Mouse (Mus musculus): ENCODE results near the gene Bglap. TPM values are rescaled to one million over a fixed set of nuclear protein-coding genes. Genes with fewer than 3 reads are reported as not detected.

The Bglap gene
- total RNA-seq, 2 experiments from 2014 or later: 2.5 to 2.8 TPM

- no peak for DNase-seq (ENCODE audit: low spot score in 2 of 2)
Measured at GRCm38 (mm10) chr3:88354396-88355165, 29.7 kb downstream of the Bglap start.

DNA sequence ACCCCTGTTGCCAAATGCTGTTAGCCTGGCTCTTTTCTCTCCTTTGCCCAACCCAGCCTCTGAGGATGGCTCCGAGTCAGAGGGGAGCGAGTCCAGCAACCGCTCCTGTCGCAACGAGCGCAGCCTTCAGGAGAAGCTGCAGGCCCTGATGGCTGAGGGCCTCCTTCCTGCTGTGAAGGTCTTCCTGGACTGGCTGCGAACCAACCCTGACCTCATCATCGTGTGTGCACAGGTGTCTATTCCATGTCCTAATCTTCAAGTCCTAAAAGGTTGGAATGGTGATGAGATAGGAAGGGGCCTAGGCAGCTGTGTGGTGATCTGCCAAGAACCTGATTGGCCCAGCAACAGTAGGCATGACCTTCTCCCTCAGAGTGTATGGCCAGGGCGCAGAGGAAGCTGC lies 31.4 kb downstream of the Bglap start:
- no peak for DNase-seq (ENCODE audit: low spot score in 2 of 2)

DNA sequence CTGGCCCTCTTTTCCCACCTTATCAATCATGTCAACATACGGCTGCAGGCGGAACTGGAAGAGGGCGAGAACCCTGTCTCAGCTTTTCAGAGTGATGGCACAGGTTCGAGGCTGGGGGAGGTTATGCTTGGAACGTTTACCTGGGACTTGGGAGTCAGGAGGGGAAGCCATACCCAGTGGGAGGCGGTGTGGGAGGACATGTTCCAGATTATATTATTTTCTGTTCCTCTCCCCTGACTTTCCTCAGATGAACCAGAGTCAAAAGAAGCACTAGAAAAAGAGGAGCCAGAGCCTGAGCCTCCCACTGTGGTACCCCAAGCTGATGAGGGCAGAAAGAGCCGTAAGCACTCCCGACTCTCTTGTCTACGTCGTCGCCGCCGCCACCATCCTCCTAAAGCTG lies 33.5 kb downstream of the Bglap start:
- no peak for DNase-seq (ENCODE audit: low spot score in 2 of 2)

GRCm38 (mm10) chr3:88339006-88339405 lies 45.3 kb downstream of the Bglap start:
- DNase-seq (ENCODE audit: low spot score in 2 of 2): no peak

DNA sequence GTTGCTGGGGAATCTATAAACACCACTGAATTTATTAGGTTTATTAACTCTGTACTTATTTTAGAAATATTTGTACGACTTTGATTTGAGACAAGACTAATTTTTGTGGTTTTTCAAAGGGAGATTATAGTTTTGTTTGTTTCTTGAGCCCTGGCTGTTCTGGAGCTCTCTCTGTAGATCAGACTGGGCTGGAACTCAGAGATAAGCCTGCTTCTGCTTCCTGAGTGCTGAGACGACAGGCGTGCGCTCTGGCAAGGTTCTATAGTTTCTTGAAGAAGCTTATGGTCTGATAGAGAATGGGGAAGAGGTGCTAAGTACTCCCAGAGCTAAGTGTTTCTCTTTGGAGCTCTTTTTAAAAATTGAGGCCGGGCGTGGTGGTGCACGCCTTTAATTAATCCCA lies 45.9 kb downstream of the Bglap start:
- no peak for DNase-seq (ENCODE audit: low spot score in 2 of 2)

- no peak for DNase-seq (ENCODE audit: low spot score in 2 of 2)
Measured at GRCm38 (mm10) chr3:88337367-88338020, 46.8 kb downstream of the Bglap start.

GRCm38 (mm10) chr3:88336058-88337013 lies 47.9 kb downstream of the Bglap start, which contains the start of the genes Tmem79 and Smg5:
Tmem79 (minus strand) TSS chr3:88336148.
Smg5 (plus strand) TSS chr3:88336260.
- peak; percentile 90 to 91 for DNase-seq (ENCODE audit: low spot score in 2 of 2)

DNA sequence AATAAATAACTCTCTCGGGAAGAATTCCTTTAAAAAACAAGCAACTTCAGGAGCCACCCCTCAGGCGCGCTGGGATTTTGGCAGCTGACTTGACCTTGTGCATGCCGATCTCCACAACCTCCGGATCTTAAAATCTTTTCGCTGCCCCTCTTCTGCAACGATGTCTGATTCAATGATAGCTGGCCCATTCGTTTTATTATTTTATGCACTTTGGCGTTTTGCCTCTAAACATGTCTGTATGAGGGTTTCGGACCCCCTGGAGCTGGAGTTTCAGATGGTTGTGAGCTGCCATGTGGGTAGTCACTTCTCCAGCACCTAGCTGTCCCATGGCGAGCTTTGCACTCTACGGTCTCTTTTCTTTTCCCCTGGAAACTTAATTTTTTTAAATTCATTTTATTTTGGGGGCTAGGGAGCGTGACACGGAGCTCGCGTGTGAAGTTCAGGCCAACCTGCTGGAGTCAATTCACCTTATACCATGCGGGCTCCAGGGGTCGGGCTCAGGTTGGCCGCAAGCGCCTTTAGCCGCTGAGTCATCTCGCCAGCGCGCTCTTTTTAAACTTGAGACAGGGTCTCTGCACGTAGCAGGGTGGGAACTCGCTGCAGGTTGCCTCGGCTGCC lies 48.7 kb downstream of the Bglap start:
- no peak for DNase-seq (ENCODE audit: low spot score in 2 of 2)

GRCm38 (mm10) chr3:88334902-88335435 lies 49.3 kb downstream of the Bglap start:
- no peak for DNase-seq (ENCODE audit: low spot score in 2 of 2)

DNA sequence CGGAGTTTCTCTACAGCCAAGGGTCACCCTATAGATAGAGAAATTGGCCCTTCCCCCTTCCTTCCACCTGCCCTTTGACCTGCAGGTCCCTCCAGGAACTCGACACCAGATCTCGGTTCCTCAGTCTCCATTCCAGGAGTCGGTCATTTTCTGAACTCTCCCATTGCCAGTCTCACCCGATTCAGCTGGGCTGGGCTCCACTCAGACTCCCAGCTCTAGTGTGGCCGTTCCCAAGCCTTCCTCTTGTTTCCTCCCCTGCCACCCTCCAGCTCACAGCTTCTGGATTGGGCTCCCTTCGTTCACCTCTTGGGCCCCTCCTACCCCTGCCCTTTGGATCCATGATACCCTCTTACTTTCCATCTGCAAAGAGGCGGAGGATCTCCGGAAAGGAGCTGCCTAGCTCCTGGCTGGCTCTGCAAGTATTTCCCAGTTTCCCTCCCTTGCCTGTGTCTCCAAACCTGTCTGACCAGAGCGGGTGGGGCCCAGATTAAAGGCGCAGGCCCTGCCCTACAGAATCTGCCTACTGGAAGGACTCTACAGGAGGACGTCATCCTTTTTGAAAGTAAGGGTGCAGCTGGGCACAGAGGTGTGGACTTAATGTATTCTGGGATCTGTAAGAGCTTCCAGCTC lies 50.1 kb downstream of the Bglap start:
- DNase-seq (ENCODE audit: low spot score in 2 of 2): no peak

Other genes with a start within 250 kb of the Bglap start
- 10 to 100 TPM; 90.0 to 92.1 TPM for gene Mef2d, start 242.1 kb downstream of the Bglap start, total RNA-seq (2021)
- gene Rhbg, start 129.8 kb downstream of the Bglap start, total RNA-seq (2021): 1 to 10 TPM; 2.2 to 3.8 TPM
- 1 to 10 TPM in 1 of 2 experiments, under 1 TPM in 1; 0.65 to 1.4 TPM for gene Gm38392, start 97.3 kb downstream of the Bglap start, total RNA-seq (2021)
- gene Tsacc, start 87.5 kb downstream of the Bglap start, total RNA-seq (2021): 10 to 100 TPM in 1 of 2 experiments, 1 to 10 TPM in 1; 8.0 to 11.0 TPM
- gene Cct3, start 87.3 kb downstream of the Bglap start, total RNA-seq (2021): 100 to 1,000 TPM; 272 to 299 TPM
- 100 to 1,000 TPM; 163 to 166 TPM for gene Glmp, start 59.4 kb downstream of the Bglap start, total RNA-seq (2021)
- 1 to 10 TPM; 3.5 to 3.7 TPM for gene Tmem79, start 48.3 kb downstream of the Bglap start, total RNA-seq (2021)
- gene Smg5, start 48.2 kb downstream of the Bglap start, total RNA-seq (2021): 10 to 100 TPM; 68.2 to 69.0 TPM
- gene Paqr6, start 19.9 kb downstream of the Bglap start, total RNA-seq (2021): 1 to 10 TPM; 4.9 to 6.4 TPM
- gene Bglap3, start 11.7 kb downstream of the Bglap start, total RNA-seq (2021): 1 to 10 TPM in 1 of 2 experiments, under 1 TPM in 1; 0.93 to 1.1 TPM
- gene Bglap2, start 5.8 kb downstream of the Bglap start, total RNA-seq (2021): not detected
- 10 to 100 TPM; 78.8 to 79.0 TPM for gene Pmf1, start 25.9 kb upstream of the Bglap start, total RNA-seq (2021)
- 10 to 100 TPM; 34.9 to 35.7 TPM for gene Slc25a44, start 40.7 kb upstream of the Bglap start, total RNA-seq (2021)
- 10 to 100 TPM; 11.5 to 15.5 TPM for gene Sema4a, start 76.7 kb upstream of the Bglap start, total RNA-seq (2021)
- 100 to 1,000 TPM; 109 to 113 TPM for gene Lmna, start 125.5 kb upstream of the Bglap start, total RNA-seq (2021)
- gene Mex3a, start 147.9 kb upstream of the Bglap start, total RNA-seq (2021): 10 to 100 TPM; 11.2 to 16.1 TPM
- gene Rab25, start 163.8 kb upstream of the Bglap start, total RNA-seq (2021): 1 to 10 TPM in 1 of 2 experiments, under 1 TPM in 1; 0.54 to 3.9 TPM
- 100 to 1,000 TPM; 108 to 113 TPM for gene Lamtor2, start 168.6 kb upstream of the Bglap start, total RNA-seq (2021)
- 10 to 100 TPM; 52.6 to 62.6 TPM for gene Ubqln4, start 169.3 kb upstream of the Bglap start, total RNA-seq (2021)
- gene Ssr2, start 191.4 kb upstream of the Bglap start, total RNA-seq (2021): 100 to 1,000 TPM; 240 to 260 TPM
- gene Arhgef2, start 221.5 kb upstream of the Bglap start, total RNA-seq (2021): 10 to 100 TPM; 65.7 to 77.0 TPM

Measured in adrenal gland, postnatal 4 days (tissue).